Mouse (Mus musculus) lung, embryonic 14.5 days (tissue): ENCODE measurements at regions not wholly inside any gene's neighbourhood (a gene's known extent, or its start where the extent isn't known, plus 50 kb on each side); places are given as distances from the start of the nearest gene placed in this dataset.
A peak's percentile ranks its signal among the peaks of the same experiment; 100 is the strongest.

Source experiments
- ATAC-seq: fragments of 200-750 bp; cut with Nextera tagmentation; 2 replicates; pipeline ENCODE4 v1.8.0; 2017; ENCODE audit warnings: mild to moderate bottlenecking, moderate TSS enrichment, moderate library complexity; ENCODE audit not compliant: insufficient read depth
- DNase-seq: peaks from one replicate; pipeline ENCODE4 v3.0.0-alpha.2; 2015
- H3K27ac ChIP-seq: fragments of 300-500 bp; sonication (generic); 2 replicates; pipeline ENCODE4 v1.5.1; 2014; ENCODE audit warnings: low read depth, mild to moderate bottlenecking, moderate library complexity
- H3K27me3 ChIP-seq: fragments of 300-500 bp; sonication (generic); 2 replicates; pipeline ENCODE4 v1.6.1; 2014; ENCODE audit warnings: low read length, control low read depth; ENCODE audit not compliant: insufficient read depth
- H3K36me3 ChIP-seq: fragments of 300-500 bp; sonication (generic); 2 replicates; pipeline ENCODE4 v1.6.1; 2014; ENCODE audit warnings: control low read depth; ENCODE audit not compliant: insufficient read depth
- H3K4me1 ChIP-seq: fragments of 300-500 bp; sonication (generic); 2 replicates; pipeline ENCODE4 v1.6.1; 2014; ENCODE audit warnings: antibody characterized with exemption, control low read depth; ENCODE audit not compliant: insufficient read depth
- H3K4me2 ChIP-seq: fragments of 300-500 bp; sonication (generic); 2 replicates; pipeline ENCODE4 v1.6.1; 2014; ENCODE audit warnings: mild to moderate bottlenecking
- H3K4me3 ChIP-seq: fragments of 300-500 bp; sonication (generic); 2 replicates; pipeline ENCODE4 v1.5.1; 2014; ENCODE audit warnings: low read depth, low read length
- H3K9ac ChIP-seq: fragments of 300-500 bp; sonication (generic); 2 replicates; pipeline ENCODE4 v1.6.1; 2014
- H3K9me3 ChIP-seq: fragments of 300-500 bp; sonication (generic); 2 replicates; pipeline ENCODE4 v1.6.1; 2016; ENCODE audit warnings: low read depth, low read length, control low read depth
- CTCF ChIP-seq: IDR thresholded peaks from 2 replicates; pipeline ENCODE4 v1.5.1; 2016; ENCODE audit warnings: antibody characterized with exemption, low read depth
- WGBS: fragments of 180-500 bp; shearing (Covaris S2); extraction: QIAGEN DNeasy Blood & Tissue Kit; methylation state at CpG from one replicate; pipeline ENCODE4 v1.1.7; 2014; 5-methylcytosine and 5-hydroxymethylcytosine counted together

DNA sequence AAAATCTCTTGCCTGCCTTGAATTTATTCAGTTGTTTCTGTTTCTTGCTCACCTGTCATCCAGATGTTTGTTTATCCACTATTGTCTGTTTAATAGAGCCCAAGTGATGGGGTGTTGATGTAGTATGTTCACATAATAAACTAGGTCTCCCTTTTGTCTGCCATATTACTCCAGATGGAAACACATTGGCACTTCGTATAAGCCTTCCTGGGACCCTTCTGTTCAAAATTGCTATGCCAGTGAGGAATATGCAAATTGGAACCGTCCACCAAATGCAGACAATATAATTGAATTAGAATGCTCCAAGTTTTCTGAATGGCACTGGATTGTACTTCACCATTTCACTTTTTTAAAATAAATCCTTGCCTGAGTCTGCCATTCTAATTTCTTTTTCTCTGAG is 383.5 kb downstream of the Rps29 start:
- WGBS, result 84% methylated on average over 2 of the region's 2 CpGs

DNA sequence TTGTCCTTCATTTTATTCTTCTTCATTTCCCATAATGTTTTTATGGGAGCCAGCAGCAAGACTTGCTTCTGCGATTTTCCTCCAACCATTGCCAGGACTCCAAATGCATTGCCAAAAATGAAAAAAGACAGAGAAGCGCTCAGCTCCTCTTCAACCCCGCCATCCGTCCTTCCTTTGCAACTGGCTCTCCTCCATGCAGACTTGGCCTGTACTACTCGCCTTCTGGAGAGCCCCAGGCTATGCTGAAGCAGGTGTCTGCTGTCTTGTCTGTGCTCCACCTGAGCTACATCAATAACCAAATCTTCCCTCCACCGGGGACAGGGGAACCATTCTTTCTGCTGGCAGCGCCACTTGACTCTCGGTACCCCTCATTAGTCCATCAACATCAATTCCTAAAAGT is 384.2 kb downstream of the Rps29 start:
- Histone ChIP-seq H3K36me3 (no peaks in the 10 kb centered on the region), H3K27ac (no peak overlapping the region), H3K4me1 (no peaks in the 10 kb centered on the region), H3K9me3 (no peaks in the 10 kb centered on the region), H3K4me3 (no peak overlapping the region), H3K9ac (no peak overlapping the region), H3K27me3 (no peaks in the 10 kb centered on the region), H3K4me2 (no peak overlapping the region)
- no peak for TF ChIP-seq CTCF
- DNase-seq (no peak), ATAC-seq (no peak)
- 83% methylated on average over 8 of the region's 8 CpGs for WGBS

More for the DNA sequence above, 383.5 kb downstream of the Rps29 start:
- Histone ChIP-seq H3K36me3 (no peaks in the 10 kb centered on the region), H3K4me2 (no peak overlapping the region), H3K27me3 (no peaks in the 10 kb centered on the region), H3K9ac (no peak overlapping the region), H3K4me1 (no peaks in the 10 kb centered on the region), H3K9me3 (no peaks in the 10 kb centered on the region), H3K4me3 (no peak overlapping the region), H3K27ac (no peak overlapping the region)
- ATAC-seq (no peak), DNase-seq (no peak)
- TF ChIP-seq CTCF, result no peak

DNA sequence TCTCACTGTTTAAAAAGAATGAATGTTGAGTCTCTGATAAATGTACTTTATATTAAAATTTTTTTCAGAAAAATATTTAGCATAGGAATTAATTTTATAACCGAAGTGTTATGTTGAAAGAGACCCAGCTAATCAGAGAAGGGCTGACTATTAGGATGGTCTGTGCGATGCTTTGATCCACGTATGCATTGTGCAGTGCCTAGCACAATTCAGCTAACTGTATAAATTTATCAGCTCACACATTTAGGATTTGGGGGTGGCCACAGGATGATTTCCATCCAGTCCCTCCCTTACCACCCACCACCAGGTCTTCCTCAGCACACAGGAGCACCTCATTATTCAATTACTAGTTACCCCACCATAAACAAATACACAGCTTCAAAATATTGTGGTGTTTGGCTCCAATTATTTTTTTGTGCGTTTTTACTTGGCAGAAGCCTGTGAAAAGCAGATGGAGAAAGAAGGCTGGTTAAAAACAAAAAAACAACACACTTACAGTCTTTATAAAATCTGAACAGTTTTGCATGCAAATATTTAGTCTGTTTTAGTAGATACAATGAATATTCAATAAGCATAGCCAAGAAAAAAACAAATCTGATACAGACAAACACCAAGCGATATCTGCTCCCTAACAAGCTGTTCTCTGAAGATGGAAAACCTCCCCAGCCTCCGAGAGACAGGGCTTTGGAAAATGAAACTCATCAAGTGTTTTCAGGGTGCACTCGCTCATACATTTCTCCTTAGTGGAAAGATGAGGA is 400.5 kb downstream of the Rps29 start:
- H3K9me3 ChIP-seq, result no peaks in the 10 kb centered on the region
- H3K4me3 ChIP-seq, result no peak overlapping the region
- H3K9ac ChIP-seq, result no peak overlapping the region
- H3K27ac ChIP-seq, result no peak overlapping the region
- DNase-seq, result no peak
- H3K27me3 ChIP-seq, result no peaks in the 10 kb centered on the region
- 71% methylated on average over 7 of the region's 7 CpGs for WGBS
- no peak overlapping the region for H3K4me2 ChIP-seq
- no peaks in the 10 kb centered on the region for H3K4me1 ChIP-seq
- no peak for ATAC-seq
- no peaks in the 10 kb centered on the region for H3K36me3 ChIP-seq
- no peak for TF ChIP-seq CTCF

DNA sequence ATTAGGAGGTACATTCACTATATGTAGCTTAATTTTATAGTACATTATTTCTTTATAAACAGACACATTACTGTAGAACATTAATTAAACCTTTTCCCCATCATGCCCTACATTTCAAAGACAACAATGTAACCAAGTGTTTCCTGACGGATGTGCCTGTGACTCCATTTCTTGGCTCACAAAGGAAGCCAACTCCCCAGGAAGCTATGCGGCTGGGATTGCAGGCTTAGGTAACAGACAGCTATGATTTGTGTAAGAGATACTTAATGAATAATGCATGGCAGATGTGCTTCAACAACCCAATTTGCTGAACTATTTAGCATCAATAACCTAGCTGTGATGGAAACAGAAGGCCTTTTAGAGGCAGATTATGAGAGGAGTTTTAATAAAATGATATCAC is 430.1 kb downstream of the Rps29 start:
- 43% methylated on average over 2 of the region's 2 CpGs for WGBS
- no peaks in the 10 kb centered on the region for H3K27me3 ChIP-seq
- TF ChIP-seq CTCF, result no peak
- H3K4me3 ChIP-seq, result no peak overlapping the region
- no peaks in the 10 kb centered on the region for H3K9me3 ChIP-seq
- DNase-seq, result peak; percentile 52
- no peak overlapping the region for H3K9ac ChIP-seq
- no peaks in the 10 kb centered on the region for H3K36me3 ChIP-seq
- H3K27ac ChIP-seq, result no peak overlapping the region
- ATAC-seq, result no peak
- no peaks in the 10 kb centered on the region for H3K4me1 ChIP-seq
- H3K4me2 ChIP-seq, result no peak overlapping the region

DNA sequence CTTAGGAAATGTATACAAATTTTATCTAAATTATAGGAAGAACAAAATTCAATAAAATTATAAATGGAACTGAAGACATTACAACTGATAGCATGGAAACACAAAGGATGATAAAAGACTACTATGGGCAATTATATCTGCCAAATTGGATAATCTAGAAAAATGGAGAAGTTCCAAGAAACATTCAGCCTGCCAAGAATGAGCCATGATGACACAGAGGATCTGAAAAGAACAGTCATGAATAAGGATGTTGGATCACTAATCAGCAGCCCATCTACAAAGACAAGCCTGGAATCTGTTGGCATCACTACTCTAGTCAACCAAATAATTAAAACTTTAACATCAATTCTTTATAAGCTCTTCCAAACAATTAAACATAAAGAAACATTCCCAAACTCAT is 440.0 kb downstream of the Rps29 start:
- H3K9me3 ChIP-seq, result no peaks in the 10 kb centered on the region
- no peak overlapping the region for H3K4me3 ChIP-seq
- H3K27ac ChIP-seq, result no peak overlapping the region
- no peak overlapping the region for H3K9ac ChIP-seq
- ATAC-seq, result no peak
- no peak overlapping the region for H3K4me2 ChIP-seq
- peak; percentile 16 for DNase-seq
- H3K4me1 ChIP-seq, result no peaks in the 10 kb centered on the region
- H3K36me3 ChIP-seq, result no peaks in the 10 kb centered on the region
- TF ChIP-seq CTCF, result no peak
- no peaks in the 10 kb centered on the region for H3K27me3 ChIP-seq

DNA sequence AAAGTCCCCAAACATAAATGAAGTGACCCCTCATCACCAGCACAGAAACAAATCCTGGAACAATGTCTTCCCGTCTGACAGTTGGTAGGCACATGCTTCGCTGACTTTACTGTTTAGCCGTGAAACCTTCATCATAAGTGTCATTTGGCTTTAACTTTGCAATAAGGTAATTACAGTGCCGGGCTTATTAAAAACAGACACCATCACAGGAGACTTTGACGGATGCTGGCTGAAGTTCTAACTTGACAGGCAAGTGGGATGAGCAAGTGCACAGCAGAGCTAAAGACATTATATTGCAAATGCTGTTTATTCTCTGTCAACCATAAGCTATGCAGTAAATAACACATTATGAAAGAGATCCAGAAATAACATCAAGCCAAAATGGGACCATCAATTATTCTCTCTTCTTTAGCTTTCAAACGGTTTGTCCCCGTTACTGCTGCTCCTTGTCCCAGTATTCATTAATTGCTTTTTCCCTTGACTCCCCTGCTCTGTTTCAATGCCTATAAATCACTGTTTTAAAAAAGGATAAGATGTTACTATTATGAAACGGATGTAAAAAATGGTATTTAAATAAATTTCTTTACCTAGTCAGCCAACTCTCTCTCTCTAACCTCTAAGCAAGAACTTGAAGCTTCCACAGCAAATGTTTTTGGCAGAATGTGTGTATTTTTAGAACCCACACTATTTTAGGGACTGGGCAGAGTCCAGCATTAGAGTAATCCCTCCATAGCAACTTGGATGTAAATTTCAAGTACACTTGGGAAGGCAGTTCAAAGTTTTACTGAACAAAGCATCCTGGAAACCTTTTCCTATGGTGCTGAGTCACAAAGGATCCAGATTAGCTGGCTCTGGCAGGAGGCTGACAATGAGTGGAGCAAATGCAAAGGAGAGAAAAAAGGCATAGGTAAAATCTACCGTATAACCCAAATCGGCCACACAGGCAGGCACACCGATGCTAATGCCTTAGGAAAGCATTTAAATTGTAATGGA is 464.4 kb downstream of the Rps29 start:
- DNase-seq (no peak), ATAC-seq (no peak)
- no peaks in the 10 kb centered on the region for H3K27me3 ChIP-seq
- WGBS, result 68% methylated on average over 11 of the region's 11 CpGs
- no peaks in the 10 kb centered on the region for H3K4me1 ChIP-seq
- H3K9me3 ChIP-seq, result no peaks in the 10 kb centered on the region
- no peaks in the 10 kb centered on the region for H3K36me3 ChIP-seq
- H3K4me3 ChIP-seq, result no peak overlapping the region
- no peak overlapping the region for H3K27ac ChIP-seq
- no peak for TF ChIP-seq CTCF
- H3K9ac ChIP-seq, result no peak overlapping the region
- H3K4me2 ChIP-seq, result no peak overlapping the region

DNA sequence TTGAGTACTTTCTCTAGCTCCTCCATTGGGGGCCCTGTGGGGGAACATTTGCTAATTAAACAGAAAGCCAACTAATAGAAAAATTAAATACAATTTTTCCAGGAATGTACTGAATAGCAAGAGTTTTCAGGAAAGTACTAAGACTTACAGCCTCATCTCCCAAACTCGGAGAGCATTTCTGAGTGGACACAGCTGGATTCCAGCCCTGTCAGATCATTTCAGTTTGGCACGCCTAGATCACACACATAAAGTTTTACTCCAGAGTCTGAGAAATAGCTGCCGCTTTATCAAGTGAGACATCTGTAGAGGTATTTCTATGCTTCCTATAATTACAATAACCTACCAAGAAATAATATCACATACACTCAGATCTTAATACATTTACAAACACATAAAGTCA is 470.7 kb downstream of the Rps29 start:
- DNase-seq (peak; percentile 78), ATAC-seq (peak; percentile 76; the same call in 1 of the 2 replicates)
- no peak overlapping the region for H3K9ac ChIP-seq
- no peak overlapping the region for H3K4me3 ChIP-seq
- no peak for TF ChIP-seq CTCF
- WGBS, result 47% methylated on average over 3 of the region's 3 CpGs
- no peak overlapping the region for H3K27ac ChIP-seq
- no peaks in the 10 kb centered on the region for H3K4me1 ChIP-seq
- no peaks in the 10 kb centered on the region for H3K36me3 ChIP-seq
- H3K27me3 ChIP-seq, result no peaks in the 10 kb centered on the region
- H3K4me2 ChIP-seq, result no peak overlapping the region
- no peaks in the 10 kb centered on the region for H3K9me3 ChIP-seq
